Mouse (Mus musculus) c-Kit-positive CD71-negative TER-119-negative erythroid progenitor cells, embryonic 14.5 days (primary cell): ENCODE measurements around the gene Fgd6.

ENCODE experiments used
- DNase-seq: peaks from one replicate; pipeline ENCODE4 v3.0.0-alpha.2; 2013; ENCODE audit warnings: low read depth

The Fgd6 gene

DNA sequence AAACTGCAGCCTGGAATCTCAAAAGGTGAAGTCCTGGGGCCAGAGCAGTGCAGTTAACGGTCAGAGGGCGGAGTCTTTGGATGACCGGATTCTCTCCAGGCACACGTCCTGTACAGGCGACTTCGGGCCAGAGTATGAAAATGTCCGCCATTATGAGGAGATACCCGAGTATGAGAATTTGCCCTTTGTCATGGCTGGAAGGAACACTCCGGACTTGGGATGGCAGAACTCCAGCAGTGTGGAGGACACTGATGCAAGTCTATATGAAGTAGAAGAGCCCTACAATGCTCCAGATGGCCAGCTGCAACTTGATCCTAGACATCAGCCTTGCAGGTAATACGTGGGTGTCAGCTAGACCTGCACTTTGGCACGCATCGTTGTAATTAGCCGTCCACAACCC lies 9.5 kb downstream of the Fgd6 start:
- no peak for DNase-seq

- DNase-seq = no peak
Observed at GRCm38 (mm10) chr10:94047024-94047423, 11.2 kb downstream of the Fgd6 start.

GRCm38 (mm10) chr10:94047845-94048559 lies 12.2 kb downstream of the Fgd6 start:
- no peak for DNase-seq

- DNase-seq = no peak
Observed at GRCm38 (mm10) chr10:94049121-94049520, 13.3 kb downstream of the Fgd6 start.

- no peak for DNase-seq
Observed at GRCm38 (mm10) chr10:94050736-94051135, 14.9 kb downstream of the Fgd6 start.

GRCm38 (mm10) chr10:94056487-94056886 lies 20.7 kb downstream of the Fgd6 start:
- no peak for DNase-seq

- DNase-seq = no peak
Observed at GRCm38 (mm10) chr10:94059618-94060055, 23.8 kb downstream of the Fgd6 start.

DNA sequence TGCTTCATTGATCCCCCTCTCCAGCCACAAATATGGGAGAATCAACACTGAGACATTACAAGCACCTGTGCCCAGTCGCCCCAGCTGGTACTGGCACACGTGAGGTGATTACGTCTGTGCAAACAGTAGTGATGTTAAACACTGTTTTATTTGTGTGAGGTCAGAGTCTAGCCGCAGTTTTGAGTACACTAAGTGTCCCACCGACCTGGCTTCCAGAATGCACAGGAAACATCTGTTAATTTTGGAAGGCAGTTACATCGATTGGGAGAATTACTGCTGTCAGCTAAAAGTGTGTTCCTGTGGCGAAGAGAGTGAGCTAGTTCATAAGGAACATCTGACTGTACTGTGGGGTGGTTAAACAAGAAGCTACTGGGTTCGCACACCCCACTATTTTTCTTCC lies 24.4 kb downstream of the Fgd6 start:
- DNase-seq = no peak

GRCm38 (mm10) chr10:94062357-94062756 lies 26.6 kb downstream of the Fgd6 start:
- DNase-seq = no peak

- no peak for DNase-seq
Observed at GRCm38 (mm10) chr10:94066896-94067295, 31.1 kb downstream of the Fgd6 start.

GRCm38 (mm10) chr10:94068701-94069100 lies 32.9 kb downstream of the Fgd6 start:
- DNase-seq = no peak

GRCm38 (mm10) chr10:94071641-94072040 lies 35.8 kb downstream of the Fgd6 start:
- no peak for DNase-seq

GRCm38 (mm10) chr10:94072261-94072915 lies 36.6 kb downstream of the Fgd6 start:
- no peak for DNase-seq

DNA sequence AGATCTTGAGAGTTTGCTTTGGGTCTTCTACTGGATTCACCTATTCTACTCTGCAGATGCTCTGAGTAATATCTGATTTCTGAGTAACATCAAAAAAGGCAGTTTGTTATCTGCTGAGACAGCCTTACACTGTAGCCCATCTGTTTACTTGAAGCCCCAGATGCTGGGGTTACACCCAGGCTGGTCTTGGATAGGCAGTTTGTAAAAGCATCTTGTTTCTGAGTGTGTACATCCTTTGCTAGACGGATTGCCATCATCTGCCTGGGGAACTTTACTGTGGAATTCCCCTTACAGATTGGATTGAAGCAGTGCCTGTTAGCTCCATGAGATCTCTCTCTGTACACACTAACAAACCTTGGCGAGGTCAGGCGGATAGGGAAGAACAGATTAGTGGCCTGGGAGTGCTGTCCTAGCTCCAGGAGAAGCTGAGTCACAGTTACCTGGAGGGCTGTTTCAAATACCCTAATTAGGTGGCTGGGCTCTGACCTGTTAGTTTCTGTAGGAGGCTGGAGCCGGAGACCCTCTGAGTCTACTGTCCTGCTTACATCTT lies 37.2 kb downstream of the Fgd6 start:
- no peak for DNase-seq

DNA sequence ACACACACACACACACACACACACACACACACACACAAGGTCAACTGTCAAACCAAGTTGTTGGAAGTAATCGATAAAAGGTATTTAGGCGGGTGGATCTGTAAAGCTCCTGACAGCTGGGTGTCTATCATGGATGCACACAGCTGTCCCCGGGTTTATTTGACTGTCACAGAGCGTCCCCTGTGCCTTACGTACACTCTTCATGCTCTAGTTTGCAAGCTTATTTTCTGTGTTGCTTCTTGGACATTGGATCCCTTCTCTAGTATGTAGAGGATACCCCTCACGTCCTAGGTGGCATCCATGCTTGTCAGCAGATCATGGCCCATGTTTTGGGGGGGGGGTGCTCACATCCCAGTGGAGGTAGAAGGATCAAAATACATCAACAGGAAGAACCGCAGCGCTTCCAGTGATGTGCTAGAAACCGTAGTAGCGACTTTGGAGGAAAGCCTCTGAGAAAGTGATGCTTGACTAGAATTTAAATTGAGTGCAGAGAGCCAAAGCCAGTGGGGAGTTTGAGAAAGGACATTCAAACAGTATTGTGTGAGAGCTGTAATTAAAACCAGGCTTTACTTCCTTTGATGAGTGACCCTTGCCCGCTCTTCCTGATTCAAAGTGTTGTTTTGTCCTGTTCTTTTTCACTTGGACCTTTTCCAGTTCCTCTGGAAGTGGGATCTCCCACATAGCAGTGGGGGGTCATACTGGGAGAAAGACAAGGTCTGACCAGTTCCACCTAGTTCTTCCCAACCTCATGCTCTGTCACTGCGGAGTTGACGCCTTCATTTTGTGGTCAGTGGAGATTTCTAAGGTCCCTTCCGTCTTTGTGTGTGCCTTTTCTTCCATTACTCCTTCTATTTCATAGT lies 41.4 kb downstream of the Fgd6 start:
- DNase-seq = no peak

GRCm38 (mm10) chr10:94080740-94081139 lies 44.9 kb downstream of the Fgd6 start:
- no peak for DNase-seq

GRCm38 (mm10) chr10:94082040-94082734 lies 46.4 kb downstream of the Fgd6 start:
- DNase-seq = no peak

GRCm38 (mm10) chr10:94086315-94086714 lies 50.5 kb downstream of the Fgd6 start:
- no peak for DNase-seq

DNA sequence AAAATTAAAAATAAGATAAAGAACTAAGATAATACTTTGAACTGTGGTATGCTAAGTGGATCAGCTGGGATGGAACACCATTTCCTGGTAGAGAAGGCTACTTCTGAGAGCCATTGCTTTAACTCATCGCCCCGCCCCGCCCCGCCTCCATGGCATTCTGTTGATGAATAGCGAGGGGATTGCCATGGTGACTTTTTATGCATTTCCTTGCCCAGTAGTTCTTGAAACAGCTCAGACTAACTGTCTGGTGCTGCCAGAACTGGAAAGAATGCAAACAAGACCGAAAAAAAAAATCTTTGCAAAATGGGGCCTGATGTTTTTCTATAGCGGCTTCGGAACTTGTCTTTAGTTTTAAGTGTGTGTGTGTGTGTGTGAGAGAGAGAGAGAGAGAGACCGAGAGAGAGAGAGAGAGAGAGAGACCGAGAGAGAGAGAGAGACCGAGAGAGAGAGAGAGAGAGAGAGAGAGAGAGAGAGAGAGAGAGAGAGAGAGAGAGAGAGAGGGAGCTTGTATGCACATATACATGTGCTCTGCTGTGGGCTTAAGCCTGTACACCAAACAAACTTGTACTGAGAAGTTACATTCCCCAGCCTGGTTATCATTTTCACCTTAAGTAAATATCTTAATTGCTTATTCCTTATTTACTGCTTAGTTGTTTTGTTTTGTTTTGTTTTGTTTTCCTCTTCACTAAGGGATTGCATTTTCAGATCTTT lies 51.7 kb downstream of the Fgd6 start:
- no peak for DNase-seq

GRCm38 (mm10) chr10:94090032-94090431 lies 54.2 kb downstream of the Fgd6 start:
- DNase-seq = no peak

DNA sequence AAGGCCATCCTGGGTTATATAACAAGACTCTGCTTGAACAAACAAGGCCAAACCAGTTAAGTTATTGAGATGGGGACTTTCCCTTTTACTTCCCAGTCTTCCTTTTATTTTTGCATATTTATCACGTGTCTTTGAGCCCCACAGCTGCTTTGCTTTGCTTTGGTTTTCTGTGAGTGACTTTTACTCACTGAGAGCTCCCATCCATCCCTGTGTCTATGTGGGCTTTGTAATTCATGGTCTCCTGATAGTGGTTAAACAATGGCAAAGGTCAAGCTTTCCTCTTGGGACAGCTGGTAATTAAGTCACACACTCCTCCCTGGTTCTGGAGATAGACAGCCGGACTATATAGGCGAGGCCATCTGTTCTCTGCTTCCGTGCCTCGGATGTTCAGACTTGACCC lies 57.7 kb downstream of the Fgd6 start:
- no peak for DNase-seq
